Mouse (Mus musculus) pancreas, adult 10 weeks (tissue): ENCODE results near the gene Peg10. TPM values are rescaled to one million over a fixed set of nuclear protein-coding genes. Genes with fewer than 3 reads are reported as not detected.

Experiments
- polyA plus RNA-seq: library from polyadenylated mRNA; stranded (reverse); fragments of 350-450 nt; fragmentation: Illumina TruSeq; extraction: RNeasy Lipid Tissue Mini Kit (QIAGEN cat#74804); gene quantifications from one replicate; pipeline ENCODE4 v1.2.3, GENCODE M21; 2015; ENCODE audit warnings: low read depth, low replicate concordance; ENCODE audit not compliant: insufficient read depth

Gene Peg10
- 0.63 TPM for polyA plus RNA-seq

GRCm38 (mm10) chr6:4746696-4747439 lies at the start of gene Peg10, which contains the start of gene Sgce:
Gene Peg10, plus strand, starts transcription at chr6:4747306.
Gene Sgce, minus strand, starts transcription at chr6:4747207.

Other genes with a start within 250 kb of the Peg10 start
- 44.5 TPM for gene Col1a2, start 242.5 kb upstream of the Peg10 start, polyA plus RNA-seq
- gene Casd1, start 146.5 kb upstream of the Peg10 start, polyA plus RNA-seq, result 4.6 TPM
- 15.6 TPM for gene Sgce, start 99 bp upstream of the Peg10 start, polyA plus RNA-seq
- gene Ppp1r9a, start 155.6 kb downstream of the Peg10 start, polyA plus RNA-seq, result 2.8 TPM